Mouse (Mus musculus) testis, adult 10 weeks (tissue): Measurements from ENCODE around the gene Zdhhc12. TPM values are rescaled to one million over a fixed set of nuclear protein-coding genes. Genes with fewer than 3 reads are reported as not detected.

ENCODE experiments used
- polyA plus RNA-seq: library from polyadenylated mRNA; stranded (reverse); fragments of 350-450 nt; fragmentation: Illumina TruSeq; extraction: RNeasy Lipid Tissue Mini Kit (QIAGEN cat#74804); gene quantifications from one replicate; pipeline ENCODE4 v1.2.3, GENCODE M21; 2014; ENCODE audit warnings: low read depth, low replicate concordance

The Zdhhc12 gene
- 6.2 TPM for polyA plus RNA-seq

GRCm38 (mm10) chr2:30093471-30094207 is at the start of gene Zdhhc12:
Gene Zdhhc12, minus strand, starts transcription at chr2:30093648.

GRCm38 (mm10) chr2:30133613-30134377 is 40.3 kb upstream of the Zdhhc12 start, which contains the start of gene Tbc1d13:
Gene Tbc1d13, plus strand, starts transcription at chr2:30133746.

GRCm38 (mm10) chr2:30124472-30125274 is 31.2 kb upstream of the Zdhhc12 start, which contains the start of gene Zer1:
Gene Zer1, minus strand, starts transcription at chr2:30124585.

GRCm38 (mm10) chr2:30077502-30078348 is 15.7 kb downstream of the Zdhhc12 start, which contains the start of gene Pkn3:
Gene Pkn3, plus strand, starts transcription at chr2:30077684.

GRCm38 (mm10) chr2:30057223-30057904 is 36.1 kb downstream of the Zdhhc12 start, which contains the start of gene Set:
Gene Set, plus strand, starts transcription at chr2:30057378.

GRCm38 (mm10) chr2:30048699-30049388 is 44.6 kb downstream of the Zdhhc12 start, which contains the start of gene Wdr34:
Gene Wdr34, minus strand, starts transcription at chr2:30048881.

Other genes starting within 250 kb of the Zdhhc12 start
- gene Cercam, start 224.5 kb downstream of the Zdhhc12 start, polyA plus RNA-seq, result 1.3 TPM
- gene Odf2, start 204.4 kb downstream of the Zdhhc12 start, polyA plus RNA-seq, result 961 TPM
- 22.6 TPM for gene Gle1, start 158.2 kb downstream of the Zdhhc12 start, polyA plus RNA-seq
- gene Sptan1, start 128.1 kb downstream of the Zdhhc12 start, polyA plus RNA-seq, result 52.6 TPM
- 3.7 TPM for gene Wdr34, start 44.8 kb downstream of the Zdhhc12 start, polyA plus RNA-seq
- 223 TPM for gene Set, start 36.3 kb downstream of the Zdhhc12 start, polyA plus RNA-seq
- gene Pkn3, start 16.0 kb downstream of the Zdhhc12 start, polyA plus RNA-seq, result 0.27 TPM
- 3.9 TPM for gene Zer1, start 30.9 kb upstream of the Zdhhc12 start, polyA plus RNA-seq
- 7.8 TPM for gene Tbc1d13, start 40.1 kb upstream of the Zdhhc12 start, polyA plus RNA-seq
- gene Endog, start 77.8 kb upstream of the Zdhhc12 start, polyA plus RNA-seq, result not detected
- 9.2 TPM for gene Spout1, start 84.8 kb upstream of the Zdhhc12 start, polyA plus RNA-seq
- gene Kyat1, start 112.2 kb upstream of the Zdhhc12 start, polyA plus RNA-seq, result 0.71 TPM
- 0.77 TPM for gene Lrrc8a, start 144.1 kb upstream of the Zdhhc12 start, polyA plus RNA-seq
- gene Gm28035, start 146.9 kb upstream of the Zdhhc12 start, polyA plus RNA-seq, result not detected
- gene Phyhd1, start 172.6 kb upstream of the Zdhhc12 start, polyA plus RNA-seq, result 0.41 TPM
- 16.6 TPM for gene Gm28038, start 187.4 kb upstream of the Zdhhc12 start, polyA plus RNA-seq
- 2.2 TPM for gene Dolk, start 192.7 kb upstream of the Zdhhc12 start, polyA plus RNA-seq
- 107 TPM for gene Nup188, start 192.7 kb upstream of the Zdhhc12 start, polyA plus RNA-seq